Mouse (Mus musculus): Measurements from ENCODE around the gene Col18a1.
"Not testable (repeated sequence)": the region's sequence is repeated elsewhere in the genome, so short reads cannot be mapped to it uniquely, and the experiment has no call there.

Gene Col18a1

DNA sequence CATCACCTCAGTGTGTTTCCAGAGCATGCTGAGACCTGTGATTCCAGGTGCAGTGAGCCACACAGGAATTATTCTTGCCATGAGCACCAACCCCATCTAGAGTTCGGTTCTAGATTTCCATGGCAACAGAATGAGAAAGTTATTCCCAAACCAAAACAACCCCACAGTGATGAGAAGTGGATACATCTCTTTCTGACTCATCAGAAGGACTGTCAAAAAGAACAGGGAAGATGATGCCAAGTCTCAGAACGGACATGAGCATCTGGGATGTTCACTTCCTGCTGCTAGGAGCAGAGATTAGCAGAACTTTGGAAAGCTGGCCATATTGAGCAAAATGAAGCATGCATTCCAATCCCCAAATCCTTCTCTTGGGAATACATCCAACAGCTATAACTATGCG lies 13.8 kb upstream of the Col18a1 start:
- no peak for DNase-seq

- no peak for DNase-seq
Measured at GRCm38 (mm10) chr10:77178691-77179090, 12.3 kb upstream of the Col18a1 start.

DNA sequence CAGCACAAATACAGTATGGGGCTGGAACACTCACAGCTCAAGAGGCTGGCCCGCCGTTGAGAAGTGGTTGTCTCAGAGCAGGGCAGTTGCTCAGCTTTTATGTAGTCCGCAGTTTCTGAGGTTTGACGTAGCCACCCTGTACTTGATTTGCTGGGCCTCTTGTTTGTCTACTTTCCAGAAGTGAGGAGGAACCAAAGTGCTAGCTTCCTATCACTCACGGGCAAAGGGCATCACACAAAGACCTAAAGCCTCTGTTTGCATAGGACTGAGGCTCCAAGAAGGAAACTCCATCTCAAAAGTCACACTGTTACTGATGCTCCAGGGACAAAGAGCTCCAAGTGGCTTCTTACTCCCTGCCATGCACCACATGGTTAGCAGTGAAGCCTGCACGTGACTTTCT lies 4.1 kb upstream of the Col18a1 start:
- no peak for DNase-seq

DNA sequence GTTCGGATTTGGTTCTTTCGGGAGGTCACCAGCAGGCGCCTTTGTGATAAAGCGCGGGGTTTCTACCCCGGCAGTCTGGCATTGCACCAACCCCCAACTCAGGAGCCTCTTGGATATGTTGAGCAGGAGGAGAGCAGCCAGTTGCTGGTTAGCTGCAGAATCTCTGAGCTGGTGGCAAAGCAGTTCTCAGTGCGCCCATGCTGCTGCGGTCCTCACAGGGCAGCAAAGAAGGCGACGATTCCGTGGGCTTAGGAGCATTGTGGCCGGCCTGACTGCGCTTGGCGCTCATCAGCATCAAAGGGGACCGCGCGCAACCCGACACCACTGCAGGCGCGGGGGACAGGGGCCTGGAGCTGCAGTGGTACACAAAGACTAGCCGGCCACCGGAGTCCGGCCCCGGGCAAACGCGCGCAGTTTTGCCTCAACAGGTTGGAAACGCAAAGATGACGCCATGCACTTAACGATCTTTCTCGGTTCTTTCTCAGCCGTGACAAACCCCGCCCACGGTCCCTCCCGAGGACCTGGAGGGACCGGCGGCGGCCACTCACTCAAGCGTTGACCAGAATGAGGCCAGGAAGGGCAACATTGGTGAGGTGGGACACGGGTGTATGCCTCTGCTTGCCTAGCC lies 916 bp downstream of the Col18a1 start:
- no peak for DNase-seq

DNA sequence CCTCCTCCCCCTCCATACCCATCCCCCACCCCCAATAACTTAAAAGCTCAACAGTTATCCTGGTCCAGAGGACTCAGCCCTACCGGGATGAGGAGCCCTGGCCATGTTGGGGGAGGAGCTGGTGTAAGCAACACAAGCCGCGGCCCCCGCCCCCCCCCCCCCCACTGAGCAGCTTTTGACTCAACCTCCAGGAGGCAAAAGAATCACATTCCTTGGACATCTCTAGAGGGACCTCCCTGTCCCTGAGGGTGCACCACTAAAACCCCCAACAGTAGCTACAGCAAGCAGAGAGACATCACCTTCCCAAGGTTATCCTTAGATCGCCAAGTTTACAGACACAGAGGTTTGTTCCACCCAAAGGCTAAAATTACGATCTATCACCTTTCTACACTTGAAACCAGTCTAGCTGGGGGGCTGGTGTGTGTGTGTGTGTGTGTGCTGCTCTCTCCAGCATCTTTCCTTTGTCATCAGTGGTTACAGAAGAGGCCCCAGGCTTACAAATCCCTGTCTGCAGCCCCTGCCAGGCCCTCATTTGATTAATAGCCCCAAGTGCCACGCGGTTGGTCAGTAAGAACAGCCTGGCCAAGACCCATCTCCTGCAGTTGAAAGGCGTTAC lies 1.8 kb downstream of the Col18a1 start:
- DNase-seq = no peak

GRCm38 (mm10) chr10:77164041-77164436 lies 2.3 kb downstream of the Col18a1 start:
- no peak for DNase-seq

GRCm38 (mm10) chr10:77163392-77163977 lies 2.9 kb downstream of the Col18a1 start:
- DNase-seq = no peak

DNA sequence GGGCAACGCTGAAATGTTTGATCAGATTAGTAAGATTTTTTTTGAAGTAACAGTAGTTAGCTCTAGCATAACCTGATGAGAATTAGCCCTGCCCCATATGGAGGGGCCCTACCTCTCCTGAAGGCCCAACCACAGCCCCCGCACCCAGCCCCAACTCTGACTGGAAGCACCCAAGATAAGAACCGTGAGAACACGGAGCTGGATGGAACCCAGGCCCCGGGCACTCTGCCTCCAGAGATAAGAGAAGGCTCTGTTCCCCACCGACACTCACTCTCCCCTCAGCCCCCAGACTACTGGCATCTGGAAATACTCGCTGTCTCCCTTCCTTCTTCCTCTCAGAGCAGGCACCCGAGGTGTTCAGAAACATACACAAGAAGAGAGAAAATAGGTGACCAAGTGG lies 6.8 kb downstream of the Col18a1 start:
- DNase-seq = no peak

DNA sequence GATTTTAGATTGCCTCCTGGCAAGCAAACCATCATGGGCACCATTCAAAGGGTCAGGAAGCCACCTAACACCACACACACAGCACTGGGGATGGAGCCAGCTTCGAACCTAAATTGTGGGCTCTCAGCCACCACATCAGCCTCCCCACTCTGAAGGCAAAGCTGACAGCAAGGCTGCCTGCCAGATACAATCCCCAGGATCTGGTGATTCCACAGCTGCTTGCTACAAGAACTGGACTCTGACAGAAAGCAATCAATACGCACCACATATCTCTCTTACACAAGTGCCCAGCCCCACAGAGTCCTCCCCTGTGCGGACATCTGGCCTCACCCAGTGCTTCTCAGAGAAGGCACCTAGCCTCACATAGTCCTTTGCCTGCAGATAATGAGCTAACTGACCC lies 7.4 kb downstream of the Col18a1 start:
- no peak for DNase-seq

DNA sequence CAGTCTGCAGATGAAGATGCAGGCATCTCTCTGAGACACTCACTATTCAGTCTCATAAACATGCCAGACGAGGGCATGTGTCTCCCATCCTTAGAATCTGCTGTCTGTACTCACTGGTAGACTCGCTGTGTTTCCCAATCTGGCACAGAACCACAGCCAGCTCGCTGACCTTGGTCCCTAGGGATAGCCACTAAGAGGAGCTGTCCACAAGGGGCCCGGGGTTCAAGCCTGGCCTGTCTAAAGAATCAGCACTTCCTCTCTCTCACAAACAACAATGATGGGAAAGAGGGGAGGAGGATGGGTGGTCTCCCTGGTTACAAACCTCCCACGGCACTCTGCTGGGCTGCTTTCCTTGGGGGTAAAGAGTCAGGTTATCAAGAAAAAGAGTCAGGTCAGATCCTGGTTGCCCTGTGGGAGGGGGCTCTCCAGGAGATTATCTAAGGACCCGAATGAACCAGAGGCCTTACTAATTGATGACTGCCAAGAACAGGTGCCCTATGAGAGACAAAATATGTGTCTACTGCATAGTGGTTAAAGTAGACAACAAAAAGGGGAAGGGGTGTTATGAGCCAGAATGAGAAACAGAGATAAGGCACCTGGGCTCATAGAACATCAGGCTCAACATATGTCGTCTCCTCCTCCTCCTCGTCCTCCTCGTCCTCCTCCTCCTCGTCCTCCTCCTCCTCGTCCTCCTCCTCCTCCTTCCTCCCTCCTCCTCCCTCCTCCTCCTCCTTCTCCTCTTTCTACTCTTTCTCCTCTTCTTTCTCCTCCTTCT lies 8.9 kb downstream of the Col18a1 start:
- no peak for DNase-seq

DNA sequence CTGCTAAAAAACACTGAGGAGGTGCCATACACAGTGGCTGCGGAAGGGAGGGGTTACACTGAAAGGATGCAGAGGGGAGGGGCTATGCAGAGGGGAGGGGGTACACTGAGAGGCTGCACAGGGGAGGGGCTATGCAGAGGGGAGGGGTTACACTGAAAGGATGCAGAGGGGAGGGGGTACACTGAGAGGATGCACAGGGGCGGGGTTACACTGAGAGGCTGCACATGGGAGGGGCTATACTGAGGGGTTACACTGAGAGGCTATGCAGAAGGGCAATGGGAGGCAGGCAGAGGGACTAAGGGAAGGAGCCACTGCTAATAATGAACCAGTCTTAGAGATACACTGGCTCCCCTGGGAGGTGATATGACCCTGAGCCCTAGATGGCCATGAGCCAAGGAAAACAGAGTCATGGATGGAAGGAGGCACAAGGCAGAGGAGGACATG lies 14.1 kb downstream of the Col18a1 start:
- DNase-seq = no peak

- DNase-seq = no peak
Measured at GRCm38 (mm10) chr10:77151551-77152002, 14.8 kb downstream of the Col18a1 start.

- no peak for DNase-seq
Measured at GRCm38 (mm10) chr10:77150947-77151521, 15.3 kb downstream of the Col18a1 start.

- no peak for DNase-seq
Measured at GRCm38 (mm10) chr10:77150016-77150415, 16.3 kb downstream of the Col18a1 start.

DNA sequence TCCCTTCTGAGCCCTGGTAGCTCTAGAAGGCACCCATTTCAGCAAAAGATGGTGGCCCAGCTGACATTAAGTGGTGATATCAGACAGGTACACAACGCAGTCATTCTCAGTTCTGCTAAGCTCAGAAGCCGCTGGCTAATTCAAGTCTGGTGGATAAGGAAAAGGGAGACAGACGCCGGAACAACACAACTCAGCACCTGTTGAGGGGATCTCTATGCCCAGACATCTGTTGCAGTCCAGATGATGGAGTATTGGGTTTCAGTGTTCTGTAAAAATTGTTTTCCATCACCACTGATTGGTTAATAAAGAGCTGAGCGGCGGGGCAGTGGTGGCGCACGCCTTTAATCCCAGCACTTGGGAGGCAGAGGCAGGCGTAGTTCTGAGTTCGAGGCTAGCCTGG lies 18.8 kb downstream of the Col18a1 start:
- no peak for DNase-seq

DNA sequence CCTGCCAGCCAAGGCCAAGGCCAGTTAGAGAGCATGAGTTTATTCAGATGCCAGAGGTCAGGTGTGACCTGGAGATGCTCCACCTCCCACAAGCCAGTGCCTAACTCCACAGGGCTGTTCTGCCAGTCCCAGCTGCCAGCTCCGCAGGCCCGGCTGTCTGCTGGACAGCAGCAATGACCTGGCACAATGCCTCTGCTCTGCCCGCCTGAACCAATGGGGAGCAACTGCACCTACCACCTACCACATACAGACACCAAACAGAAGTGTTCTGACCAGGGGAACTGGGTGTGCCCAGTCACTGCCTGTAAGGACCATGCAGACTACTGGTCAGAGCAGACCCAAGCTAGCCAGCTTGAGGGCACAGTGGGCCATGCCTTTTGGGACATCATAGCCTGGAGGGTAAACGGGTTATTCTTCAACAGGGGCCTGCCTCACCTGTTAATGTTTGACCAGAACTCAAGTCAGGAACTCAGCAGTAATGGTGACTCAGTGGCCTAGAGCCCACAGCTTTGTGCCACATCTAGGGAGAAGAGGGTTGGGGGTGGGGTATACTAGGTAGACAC lies 19.4 kb downstream of the Col18a1 start:
- no peak for DNase-seq

- DNase-seq = no peak
Measured at GRCm38 (mm10) chr10:77145946-77146345, 20.4 kb downstream of the Col18a1 start.

DNA sequence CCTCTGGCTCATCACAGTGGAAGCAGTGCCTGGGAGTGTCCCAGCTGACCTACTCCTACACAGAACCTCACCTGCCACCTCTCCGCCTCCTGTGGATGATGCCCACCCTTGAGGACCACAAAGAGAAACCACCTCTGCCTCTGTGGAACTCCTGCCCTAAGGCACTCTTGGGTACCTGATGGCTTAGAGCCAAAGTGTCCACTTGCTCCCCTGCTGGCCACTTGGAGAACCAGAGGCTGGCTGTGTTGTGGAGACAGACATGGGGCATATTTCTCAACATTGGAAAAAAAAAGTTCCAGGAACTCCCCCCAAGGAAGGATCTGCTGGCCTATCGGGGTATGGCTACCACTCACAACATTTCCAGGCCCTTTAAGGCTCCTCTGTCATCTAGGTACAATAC lies 22.0 kb downstream of the Col18a1 start:
- DNase-seq = no peak

DNA sequence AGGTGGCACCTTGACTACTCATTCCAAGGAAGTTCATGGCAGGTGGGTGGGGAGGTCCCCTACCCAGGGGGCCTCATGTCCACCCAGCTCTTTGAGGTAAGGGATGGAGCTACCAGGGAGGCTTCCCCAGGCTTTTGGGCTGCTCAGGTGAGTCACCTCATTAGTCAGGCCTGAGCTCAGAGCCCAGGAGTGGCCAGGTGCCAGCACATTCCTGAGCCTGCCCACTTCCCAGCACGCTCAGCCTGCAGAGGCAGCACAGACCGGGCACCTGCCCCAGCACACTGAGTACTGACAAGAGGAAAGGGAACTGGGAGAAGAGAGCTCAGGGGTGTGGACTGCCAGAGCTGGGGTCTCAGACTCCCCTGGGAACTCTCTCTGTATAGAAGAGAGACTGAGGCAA lies 24.0 kb downstream of the Col18a1 start:
- DNase-seq = no peak

DNA sequence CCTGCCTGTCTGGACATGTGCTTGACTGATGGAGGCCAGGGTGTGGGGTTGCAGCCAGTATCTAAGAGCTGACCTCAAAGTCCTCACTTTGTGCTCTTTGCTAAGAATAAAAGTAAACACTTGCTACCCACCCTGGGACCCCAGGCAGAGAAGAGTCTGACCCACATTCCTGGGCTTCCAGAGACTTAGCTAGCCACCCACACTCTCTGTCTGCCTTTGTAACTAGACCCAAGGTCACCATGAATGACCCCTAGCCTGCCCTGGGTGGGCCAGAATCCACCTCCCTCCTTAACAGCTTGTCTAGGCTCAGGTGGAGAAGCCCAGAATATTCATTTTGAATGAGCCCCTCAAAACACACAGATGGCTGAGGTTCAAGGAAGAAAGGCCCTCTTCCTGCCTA lies 28.0 kb downstream of the Col18a1 start:
- no peak for DNase-seq

- DNase-seq = no peak
Measured at GRCm38 (mm10) chr10:77136205-77136604, 30.1 kb downstream of the Col18a1 start.

- no peak for DNase-seq
Measured at GRCm38 (mm10) chr10:77135274-77135829, 31.0 kb downstream of the Col18a1 start.

- not testable (repeated sequence) for DNase-seq
Measured at GRCm38 (mm10) chr10:77134807-77135152, 31.6 kb downstream of the Col18a1 start.

Data from cerebellum, adult 9-11 months (tissue).